Mouse (Mus musculus) naive thymus-derived CD4-positive, alpha-beta T cell, adult 2 months (primary cell): ENCODE measurements at regions not wholly inside any gene's neighbourhood (a gene's known extent, or its start where the extent isn't known, plus 50 kb on each side); places are given as distances from the start of the nearest gene placed in this dataset.

ENCODE experiments used
- DNase-seq: peaks from one replicate; pipeline ENCODE4 v3.0.0-alpha.2; 2011; ENCODE audit warnings: low read depth

GRCm38 (mm10) chr5:11983452-11983851 is 65.6 kb downstream of the 4933402N22Rik start:
- DNase-seq, result no peak

- DNase-seq, result no peak
These were observed 71.3 kb downstream of the 4933402N22Rik start for GRCm38 (mm10) chr5:11989140-11989539.

- no peak for DNase-seq
These were observed 82.9 kb downstream of the 4933402N22Rik start for GRCm38 (mm10) chr5:12000777-12001176.

- DNase-seq, result no peak
These were observed 88.6 kb downstream of the 4933402N22Rik start for GRCm38 (mm10) chr5:12006473-12006872.

- no peak for DNase-seq
These were observed 98.5 kb downstream of the 4933402N22Rik start for GRCm38 (mm10) chr5:12016332-12016731.

GRCm38 (mm10) chr5:12020489-12020888 is 102.6 kb downstream of the 4933402N22Rik start:
- no peak for DNase-seq

- no peak for DNase-seq
These were observed 107.0 kb downstream of the 4933402N22Rik start for GRCm38 (mm10) chr5:12024705-12025383.

GRCm38 (mm10) chr5:12030002-12030401 is 112.2 kb downstream of the 4933402N22Rik start:
- peak; percentile 36 for DNase-seq

- DNase-seq, result no peak
These were observed 132.0 kb downstream of the 4933402N22Rik start for GRCm38 (mm10) chr5:12049806-12050205.

GRCm38 (mm10) chr5:12080191-12080590 is 162.3 kb downstream of the 4933402N22Rik start:
- no peak for DNase-seq

GRCm38 (mm10) chr5:12093680-12094079 is 175.8 kb downstream of the 4933402N22Rik start:
- no peak for DNase-seq

- DNase-seq, result no peak
These were observed 198.9 kb downstream of the 4933402N22Rik start for GRCm38 (mm10) chr5:12116587-12117354.

GRCm38 (mm10) chr5:12124935-12125334 is 207.1 kb downstream of the 4933402N22Rik start:
- no peak for DNase-seq

GRCm38 (mm10) chr5:12127484-12128265 is 209.8 kb downstream of the 4933402N22Rik start:
- DNase-seq, result no peak

GRCm38 (mm10) chr5:12138961-12139360 is 221.1 kb downstream of the 4933402N22Rik start:
- no peak for DNase-seq

- DNase-seq, result no peak
These were observed 229.9 kb upstream of the Sema3d start for GRCm38 (mm10) chr5:12153295-12153694.

- DNase-seq, result no peak
These were observed 228.6 kb upstream of the Sema3d start for GRCm38 (mm10) chr5:12154551-12155091.

- DNase-seq, result no peak
These were observed 191.5 kb upstream of the Sema3d start for GRCm38 (mm10) chr5:12191681-12192080.

- DNase-seq, result no peak
These were observed 175.7 kb upstream of the Sema3d start for GRCm38 (mm10) chr5:12207452-12207851.

- DNase-seq, result no peak
These were observed 173.6 kb upstream of the Sema3d start for GRCm38 (mm10) chr5:12209631-12210030.

GRCm38 (mm10) chr5:12213448-12213847 is 169.7 kb upstream of the Sema3d start:
- DNase-seq, result no peak

GRCm38 (mm10) chr5:12219424-12220107 is 163.6 kb upstream of the Sema3d start:
- DNase-seq, result no peak
